Mouse (Mus musculus): ENCODE results near the gene Slc39a7.

- no peak for TF ChIP-seq CTCF (IDR thresholded peaks at IDR 0.05; ENCODE audit: low read depth)
- no peak for TF ChIP-seq EP300 (IDR thresholded peaks at IDR 0.05; ENCODE audit: low read depth)
These were observed 4.4 kb downstream of the Slc39a7 start for GRCm38 (mm10) chr17:34026917-34027655.

Data from liver, postnatal 0 days (tissue).